Mouse (Mus musculus): Measurements from ENCODE around the gene Msi2.

DNA sequence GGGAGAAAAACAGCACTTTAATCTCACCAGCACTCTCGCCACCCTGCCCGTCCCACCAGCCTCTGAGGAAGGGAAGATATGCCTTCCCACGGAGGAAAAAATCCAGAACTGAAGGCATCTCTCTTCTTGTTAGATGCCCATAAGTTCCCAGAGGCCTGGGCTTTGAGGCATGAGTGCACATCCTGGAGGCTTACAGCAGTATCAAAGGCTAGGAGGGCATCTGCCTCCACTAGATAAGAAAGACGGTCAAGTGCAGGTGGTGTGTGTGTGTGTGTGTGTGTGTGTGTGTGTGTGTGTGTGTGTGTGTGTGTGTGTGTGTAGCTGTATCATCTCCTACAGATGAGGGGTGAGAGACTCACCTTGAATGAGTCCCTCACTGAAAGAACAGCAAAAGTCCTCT, 188.3 kb downstream of the Msi2 start:
- TF ChIP-seq CTCF (IDR thresholded peaks at IDR 0.05; ENCODE audit: low read depth), result no peak
- no peak for TF ChIP-seq EP300 (IDR thresholded peaks at IDR 0.05; ENCODE audit: low read depth)
